Mouse (Mus musculus): ENCODE results near the gene Krtap31-1. TPM values are rescaled to one million over a fixed set of nuclear protein-coding genes. Genes with fewer than 3 reads are reported as not detected.

The Krtap31-1 gene
- total and polyA plus RNA-seq, 3 experiments: not detected

GRCm38 (mm10) chr11:99937751-99938264 is 30.1 kb downstream of the Krtap31-1 start:
- Histone ChIP-seq H3K4me1 (ENCODE audit: control insufficient read depth in 1 of 2, insufficient read depth in 2 of 2) (no peaks in the 10 kb centered on the region), H3K27me3 (replicated peaks) (peaks cover 54% of the 10 kb centered on the region), H3K4me3 (replicated peaks in 1 of 3; ENCODE audit: low read depth in 2 of 3, low read length in 2 of 3, poor library complexity in 1 of 3) (no peak overlapping the region), H3K27ac (ENCODE audit: insufficient read depth, low read depth) (no peak overlapping the region), H3K9me3 (replicated peaks; ENCODE audit: low read length) (peaks cover 8% of the 10 kb centered on the region), H3K36me3 (replicated peaks in 1 of 2; ENCODE audit: control insufficient read depth in 1 of 2, insufficient read depth in 1 of 2, low read length in 1 of 2) (no peaks in the 10 kb centered on the region), H3K79me2 (replicated peaks; ENCODE audit: control insufficient read depth, extremely low read depth, insufficient read depth, poor library complexity, severe bottlenecking) (no peaks in the 10 kb centered on the region), H3K4me2 (ENCODE audit: insufficient read depth, low read depth, poor library complexity, severe bottlenecking) (no peak overlapping the region), H3K9ac (ENCODE audit: insufficient read depth, low read depth) (no peak overlapping the region)
- dilution Hi-C loops (cut with MboI; ENCODE audit: extremely low pct_ligation_motif_present, extremely low pct_unique_long_range_greater_than_20kb, low sequenced_read_pairs) (no loop called here), in situ Hi-C loops (cut with MboI; ENCODE audit: low pct_ligation_motif_present, low pct_unique_long_range_greater_than_20kb, low sequenced_read_pairs) (no loop called here)
- no peak for DNase-seq (ENCODE audit: extremely low read depth)
- TF ChIP-seq CTCF (conservative IDR thresholded peaks at IDR 0.05 in 1 of 2, IDR thresholded peaks at IDR 0.05 in 1 of 2; ENCODE audit: low read depth in 2 of 2, low read length in 2 of 2) (no peak), ELF1 (IDR thresholded peaks at IDR 0.05; ENCODE audit: low read depth, low read length) (no peak), MYC (IDR thresholded peaks at IDR 0.05; ENCODE audit: low read depth, low read length) (no peak), ZKSCAN1 (IDR thresholded peaks at IDR 0.05; ENCODE audit: borderline replicate concordance, low read depth, low read length) (no peak), ZMIZ1 (IDR thresholded peaks at IDR 0.05; ENCODE audit: low read depth, low read length) (no peak), NELFE (IDR thresholded peaks at IDR 0.05; ENCODE audit: low read depth, low read length) (no peak), E2F4 (IDR thresholded peaks at IDR 0.05; ENCODE audit: insufficient replicate concordance, low read depth, low read length) (no peak), POLR2AphosphoS2 (IDR thresholded peaks at IDR 0.05; ENCODE audit: low read depth, low read length) (no peak), RAD21 (IDR thresholded peaks at IDR 0.05; ENCODE audit: low read depth, low read length) (no peak), EP300 (IDR thresholded peaks at IDR 0.05; ENCODE audit: low read length) (no peak), TBP (conservative IDR thresholded peaks at IDR 0.05; ENCODE audit: low read depth, low read length) (no peak), IRF4 (IDR thresholded peaks at IDR 0.05; ENCODE audit: low read depth, low read length) (no peak), BHLHE40 (IDR thresholded peaks at IDR 0.05; ENCODE audit: low read depth, low read length) (no peak), KAT2A (IDR thresholded peaks at IDR 0.05; ENCODE audit: insufficient replicate concordance, low read length) (no peak), ETS1 (conservative IDR thresholded peaks at IDR 0.05; ENCODE audit: low read depth, low read length) (no peak), TCF12 (IDR thresholded peaks at IDR 0.05; ENCODE audit: low read depth, low read length) (no peak), MAX (IDR thresholded peaks at IDR 0.05; ENCODE audit: low read length) (no peak), MAZ (IDR thresholded peaks at IDR 0.05; ENCODE audit: low read depth, low read length) (no peak), ZNF384 (IDR thresholded peaks at IDR 0.05; ENCODE audit: low read depth, low read length) (no peak), HCFC1 (IDR thresholded peaks at IDR 0.05; ENCODE audit: low read depth, low read length) (no peak)

- Histone ChIP-seq H3K27ac (ENCODE audit: insufficient read depth, low read depth) (no peak within 1 kb of the TSS), H3K4me3 (replicated peaks in 1 of 3; ENCODE audit: low read depth in 2 of 3, low read length in 2 of 3, poor library complexity in 1 of 3) (no peak within 1 kb of the TSS), H3K9ac (ENCODE audit: insufficient read depth, low read depth) (no peak within 1 kb of the TSS), H3K36me3 (replicated peaks in 1 of 2; ENCODE audit: control insufficient read depth in 1 of 2, insufficient read depth in 1 of 2, low read length in 1 of 2) (no peaks in the 10 kb centered on the region), H3K9me3 (replicated peaks; ENCODE audit: low read length) (peaks cover 6% of the 10 kb centered on the region), H3K4me1 (ENCODE audit: control insufficient read depth in 1 of 2, insufficient read depth in 2 of 2) (no peaks in the 10 kb centered on the region), H3K27me3 (replicated peaks) (peaks cover 51% of the 10 kb centered on the region), H3K4me2 (ENCODE audit: insufficient read depth, low read depth, poor library complexity, severe bottlenecking) (no peak within 1 kb of the TSS), H3K79me2 (replicated peaks; ENCODE audit: control insufficient read depth, extremely low read depth, insufficient read depth, poor library complexity, severe bottlenecking) (no peaks in the 10 kb centered on the region)
- dilution Hi-C loops (cut with MboI; ENCODE audit: extremely low pct_ligation_motif_present, extremely low pct_unique_long_range_greater_than_20kb, low sequenced_read_pairs) (no loop called here), in situ Hi-C loops (cut with MboI; ENCODE audit: low pct_ligation_motif_present, low pct_unique_long_range_greater_than_20kb, low sequenced_read_pairs) (no loop called here)
- DNase-seq (ENCODE audit: extremely low read depth): no peak
- TF ChIP-seq SMC3 (IDR thresholded peaks at IDR 0.05; ENCODE audit: low read depth, low read length) (no peak), HCFC1 (IDR thresholded peaks at IDR 0.05; ENCODE audit: low read depth, low read length) (no peak), CHD2 (IDR thresholded peaks at IDR 0.05; ENCODE audit: low read length) (no peak), KAT2A (IDR thresholded peaks at IDR 0.05; ENCODE audit: insufficient replicate concordance, low read length) (no peak), PAX5 (IDR thresholded peaks at IDR 0.05; ENCODE audit: low read length) (no peak), ZNF384 (IDR thresholded peaks at IDR 0.05; ENCODE audit: low read depth, low read length) (no peak), EP300 (IDR thresholded peaks at IDR 0.05; ENCODE audit: low read length) (no peak), USF1 (IDR thresholded peaks at IDR 0.05; ENCODE audit: low read depth, low read length) (no peak), GABPA (IDR thresholded peaks at IDR 0.05; ENCODE audit: insufficient replicate concordance, low read depth, low read length) (no peak), MAZ (IDR thresholded peaks at IDR 0.05; ENCODE audit: low read depth, low read length) (no peak), MAFK (IDR thresholded peaks at IDR 0.05; ENCODE audit: insufficient replicate concordance, low read length) (no peak), JUND (conservative IDR thresholded peaks at IDR 0.05; ENCODE audit: low read depth, low read length) (no peak), USF2 (conservative IDR thresholded peaks at IDR 0.05; ENCODE audit: low read depth, low read length) (no peak), MYC (IDR thresholded peaks at IDR 0.05; ENCODE audit: low read depth, low read length) (no peak), RAD21 (IDR thresholded peaks at IDR 0.05; ENCODE audit: low read depth, low read length) (no peak), ZC3H11A (IDR thresholded peaks at IDR 0.05; ENCODE audit: low read depth, low read length) (no peak), TBP (conservative IDR thresholded peaks at IDR 0.05; ENCODE audit: low read depth, low read length) (no peak)
Measured at GRCm38 (mm10) chr11:99948175-99948574, 40.5 kb downstream of the Krtap31-1 start, which contains the start of gene Krtap9-5. Krtap9-5 (plus strand) TSS chr11:99948475.

Measured in CH12.LX (cell line).